8 mouse cellular contexts compared by ENCODE assay signal in genomic region chr7:30908277-30908991, GRCm38 (mm10). TPM values are rescaled to one million over a fixed set of nuclear protein-coding genes. Genes with fewer than 3 reads are reported as not detected.
DNase-seq lines count a peak whose midpoint lies in the region; ATAC-seq and TF ChIP-seq lines count a peak whose summit lies in the region.

No protein-coding gene starts in this region.

- no peak for TF ChIP-seq EP300 in liver, embryonic 14.5 days (IDR thresholded peaks at IDR 0.05; ENCODE audit: low read depth)

- peak overlapping the region; percentile 71 for H3K4me2 ChIP-seq in kidney, embryonic 15.5 days
- peak overlapping the region; percentile 23 for H3K4me2 ChIP-seq in liver, embryonic 14.5 days (ENCODE audit: low read depth)
- H3K4me2 ChIP-seq in neural tube, embryonic 13.5 days = peak overlapping the region; percentile 59

- no peak for TF ChIP-seq CTCF in liver, embryonic 14.5 days (IDR thresholded peaks at IDR 0.05; ENCODE audit: low read depth)

- H3K36me3 ChIP-seq in kidney, embryonic 15.5 days = no peaks in the 10 kb centered on the region
- no peaks in the 10 kb centered on the region for H3K36me3 ChIP-seq in liver, embryonic 14.5 days (replicated peaks; ENCODE audit: control insufficient read depth, insufficient read depth, low read depth)
- H3K36me3 ChIP-seq in neural tube, embryonic 13.5 days = no peaks in the 10 kb centered on the region

- H3K4me1 ChIP-seq in kidney, embryonic 15.5 days = peaks cover 13% of the 10 kb centered on the region
- no peaks in the 10 kb centered on the region for H3K4me1 ChIP-seq in liver, embryonic 14.5 days (replicated peaks; ENCODE audit: control insufficient read depth in 2 of 2, insufficient read depth in 2 of 2, low read length in 1 of 2)
- peaks cover 10% of the 10 kb centered on the region for H3K4me1 ChIP-seq in neural tube, embryonic 13.5 days (replicated peaks)

- WGBS in kidney, embryonic 15.5 days = 1% methylated on average over 24 of the region's 26 CpGs
- WGBS in liver, embryonic 14.5 days (ENCODE audit: insufficient replicate concordance) = 5% methylated on average over 25 of the region's 26 CpGs
- 4% methylated on average over 25 of the region's 26 CpGs for WGBS in neural tube, embryonic 13.5 days

- no peak for DNase-seq in kidney, adult 8-10 months
- no peak for DNase-seq in liver, embryonic 14.5 days (ENCODE audit: low read depth in 3 of 3, low spot score in 3 of 3)
- no peak for DNase-seq in spleen, adult 12 weeks (ENCODE audit: low spot score)
- DNase-seq in layer of hippocampus, postnatal 36 days = no peak
- DNase-seq in spleen, adult 18-20 months = no peak

- H3K4me3 ChIP-seq in kidney, embryonic 15.5 days (replicated peaks) = peak overlapping the region; percentile 40
- no peak overlapping the region for H3K4me3 ChIP-seq in liver, embryonic 14.5 days (ENCODE audit: insufficient read depth in 1 of 2, low read depth in 2 of 2, low read length in 2 of 2)
- H3K4me3 ChIP-seq in neural tube, embryonic 13.5 days = peak overlapping the region; percentile 30

- peaks cover 7% of the 10 kb centered on the region for H3K27me3 ChIP-seq in kidney, embryonic 15.5 days
- no peaks in the 10 kb centered on the region for H3K27me3 ChIP-seq in liver, embryonic 14.5 days (ENCODE audit: control insufficient read depth, insufficient read depth, low read length)
- peaks cover 4% of the 10 kb centered on the region; the same call in 1 of the 2 replicates for H3K27me3 ChIP-seq in neural tube, embryonic 13.5 days

- H3K9ac ChIP-seq in kidney, embryonic 15.5 days = no peak overlapping the region
- no peak overlapping the region for H3K9ac ChIP-seq in liver, embryonic 14.5 days (replicated peaks)
- peak overlapping the region; percentile 9; the same call in 1 of the 2 replicates for H3K9ac ChIP-seq in neural tube, embryonic 13.5 days

- no peaks in the 10 kb centered on the region for H3K9me3 ChIP-seq in kidney, embryonic 15.5 days (replicated peaks)
- no peaks in the 10 kb centered on the region for H3K9me3 ChIP-seq in liver, embryonic 14.5 days (ENCODE audit: control insufficient read depth, low read length)
- no peaks in the 10 kb centered on the region for H3K9me3 ChIP-seq in neural tube, embryonic 13.5 days

- H3K27ac ChIP-seq in kidney, embryonic 15.5 days = no peak overlapping the region
- no peak overlapping the region for H3K27ac ChIP-seq in liver, embryonic 14.5 days
- no peak overlapping the region for H3K27ac ChIP-seq in neural tube, embryonic 13.5 days (replicated peaks)

- peak; percentile 86 for ATAC-seq in kidney, embryonic 15.5 days (replicated peaks; ENCODE audit: low FRiP score)
- peak; percentile 39 to 61; a peak in 1 of 4 replicates for ATAC-seq in hematopoietic stem cell, adult 5-6 weeks (replicated peaks in 1 of 2; ENCODE audit: insufficient read depth in 1 of 2, low FRiP score in 2 of 2, low TSS enrichment in 1 of 2, low read depth in 1 of 2, poor library complexity in 2 of 2, severe bottlenecking in 2 of 2)
- no peak for ATAC-seq in liver, embryonic 14.5 days (ENCODE audit: insufficient read depth)
- peak; percentile 62 for ATAC-seq in neural tube, embryonic 13.5 days (ENCODE audit: low read depth)

RNA-seq across cellular contexts. Expression of gene Mag, which starts 6.2 kb away (rescaled TPM):
- polyA plus RNA-seq in kidney, embryonic 15.5 days (2015; fragmentation: Nextera tagmentation; extraction: Ambion mirVana) = 0.39 and 0.61 TPM in 2 replicates
- 0.38 TPM in 1 of 2 replicates, not detected in the other for total RNA-seq in hematopoietic stem cell, adult 5-6 weeks (2017)
- polyA plus RNA-seq in liver, embryonic 14.5 days (2012; rRNA removed) = 0.13 TPM in 2 replicates
- polyA plus RNA-seq in liver, embryonic 14.5 days (2014; fragmentation: Nextera tagmentation; extraction: Ambion mirVana) = 0.11 TPM in 2 replicates
- 2.6 and 3.1 TPM in 2 replicates for polyA plus RNA-seq in neural tube, embryonic 13.5 days (2015; fragmentation: Nextera tagmentation; extraction: Ambion mirVana)
- total RNA-seq in layer of hippocampus, postnatal 36 days (2021) = 100 to 1,000 TPM; 196 to 197 TPM

RNA-seq across cellular contexts. Expression of gene Hamp2, which starts 16.0 kb away (rescaled TPM):
- not detected in 2 replicates for polyA plus RNA-seq in kidney, embryonic 15.5 days (2015; fragmentation: Nextera tagmentation; extraction: Ambion mirVana)
- not detected in 2 replicates for total RNA-seq in hematopoietic stem cell, adult 5-6 weeks (2017)
- not detected in 2 replicates for polyA plus RNA-seq in liver, embryonic 14.5 days (2012; rRNA removed)
- not detected in 2 replicates for polyA plus RNA-seq in liver, embryonic 14.5 days (2014; fragmentation: Nextera tagmentation; extraction: Ambion mirVana)
- not detected in 2 replicates for polyA plus RNA-seq in neural tube, embryonic 13.5 days (2015; fragmentation: Nextera tagmentation; extraction: Ambion mirVana)
- total RNA-seq in layer of hippocampus, postnatal 36 days (2021) = not detected

RNA-seq across cellular contexts. Expression of gene Cd22, which starts 28.3 kb away (rescaled TPM):
- 0.12 and 0.19 TPM in 2 replicates for polyA plus RNA-seq in kidney, embryonic 15.5 days (2015; fragmentation: Nextera tagmentation; extraction: Ambion mirVana)
- total RNA-seq in hematopoietic stem cell, adult 5-6 weeks (2017) = not detected in 2 replicates
- polyA plus RNA-seq in liver, embryonic 14.5 days (2012; rRNA removed) = 0.29 and 0.36 TPM in 2 replicates
- polyA plus RNA-seq in liver, embryonic 14.5 days (2014; fragmentation: Nextera tagmentation; extraction: Ambion mirVana) = 0.24 and 0.62 TPM in 2 replicates
- polyA plus RNA-seq in neural tube, embryonic 13.5 days (2015; fragmentation: Nextera tagmentation; extraction: Ambion mirVana) = 0.43 TPM in 1 of 2 replicates, not detected in the other
- total RNA-seq in layer of hippocampus, postnatal 36 days (2021) = not detected

RNA-seq across cellular contexts. Expression of gene Hamp, which starts 35.4 kb away (rescaled TPM):
- not detected in 2 replicates for polyA plus RNA-seq in kidney, embryonic 15.5 days (2015; fragmentation: Nextera tagmentation; extraction: Ambion mirVana)
- not detected in 2 replicates for total RNA-seq in hematopoietic stem cell, adult 5-6 weeks (2017)
- polyA plus RNA-seq in liver, embryonic 14.5 days (2012; rRNA removed) = 17.2 and 22.5 TPM in 2 replicates
- 12.0 and 29.7 TPM in 2 replicates for polyA plus RNA-seq in liver, embryonic 14.5 days (2014; fragmentation: Nextera tagmentation; extraction: Ambion mirVana)
- not detected in 2 replicates for polyA plus RNA-seq in neural tube, embryonic 13.5 days (2015; fragmentation: Nextera tagmentation; extraction: Ambion mirVana)
- total RNA-seq in layer of hippocampus, postnatal 36 days (2021) = not detected

RNA-seq across cellular contexts. Expression of gene Ffar1, which starts 47.1 kb away (rescaled TPM):
- polyA plus RNA-seq in kidney, embryonic 15.5 days (2015; fragmentation: Nextera tagmentation; extraction: Ambion mirVana) = not detected in 2 replicates
- not detected in 2 replicates for total RNA-seq in hematopoietic stem cell, adult 5-6 weeks (2017)
- 0.01 TPM in 1 of 2 replicates, not detected in the other for polyA plus RNA-seq in liver, embryonic 14.5 days (2012; rRNA removed)
- polyA plus RNA-seq in liver, embryonic 14.5 days (2014; fragmentation: Nextera tagmentation; extraction: Ambion mirVana) = not detected in 2 replicates
- not detected in 2 replicates for polyA plus RNA-seq in neural tube, embryonic 13.5 days (2015; fragmentation: Nextera tagmentation; extraction: Ambion mirVana)
- total RNA-seq in layer of hippocampus, postnatal 36 days (2021) = not detected

Comparison
In these comparisons a context has a peak if more than half of its experiments do, and no peak if none do; other contexts are left out.
1. H3K4me3 ChIP-seq: peak in kidney, embryonic 15.5 days (single experiment) and neural tube, embryonic 13.5 days (single experiment); none in liver, embryonic 14.5 days (0 of 2).
2. Peak in every context shown above with its lines, with median percentiles within 50 percentile points of each other: H3K4me2 ChIP-seq.